Mouse (Mus musculus): Measurements from ENCODE around the gene Daam2. TPM values are rescaled to one million over a fixed set of nuclear protein-coding genes. Genes with fewer than 3 reads are reported as not detected.

Gene Daam2
- polyA plus RNA-seq, 1 experiment from 2014 or later: 6.1 TPM

- DNase-seq (ENCODE audit: low spot score) (no peak), ATAC-seq (replicated peaks; ENCODE audit: low FRiP score, low TSS enrichment, low read depth) (no peak)
- H3K9me3 ChIP-seq (ENCODE audit: control insufficient read depth, low read length): no peaks in the 10 kb centered on the region
- H3K27me3 ChIP-seq (replicated peaks; ENCODE audit: control insufficient read depth, insufficient read depth, low read length): no peaks in the 10 kb centered on the region
- no peak overlapping the region for H3K9ac ChIP-seq (ENCODE audit: low read length)
- H3K4me2 ChIP-seq (ENCODE audit: low read length): no peak overlapping the region
- WGBS: 72% methylated on average over 2 of the region's 2 CpGs
- no peaks in the 10 kb centered on the region for H3K36me3 ChIP-seq (ENCODE audit: control insufficient read depth, insufficient read depth, low read length)
- no peak overlapping the region for H3K4me3 ChIP-seq (ENCODE audit: low read depth, low read length)
- no peak overlapping the region for H3K27ac ChIP-seq (ENCODE audit: low read depth)
- no peaks in the 10 kb centered on the region for H3K4me1 ChIP-seq (replicated peaks; ENCODE audit: control insufficient read depth, insufficient read depth, low read length)
Observed at GRCm38 (mm10) chr17:49423067-49423325, 141.1 kb downstream of the Daam2 start.

- Histone ChIP-seq H3K27me3 (replicated peaks; ENCODE audit: control insufficient read depth, insufficient read depth, low read length) (no peaks in the 10 kb centered on the region), H3K27ac (ENCODE audit: low read depth) (no peak overlapping the region), H3K36me3 (ENCODE audit: control insufficient read depth, insufficient read depth, low read length) (no peaks in the 10 kb centered on the region), H3K9me3 (ENCODE audit: control insufficient read depth, low read length) (no peaks in the 10 kb centered on the region), H3K4me2 (ENCODE audit: low read length) (no peak overlapping the region), H3K9ac (ENCODE audit: low read length) (no peak overlapping the region), H3K4me1 (replicated peaks; ENCODE audit: control insufficient read depth, insufficient read depth, low read length) (no peaks in the 10 kb centered on the region), H3K4me3 (ENCODE audit: low read depth, low read length) (no peak overlapping the region)
- no peak for ATAC-seq (replicated peaks; ENCODE audit: low FRiP score, low TSS enrichment, low read depth)
- WGBS: 64% methylated on average over 3 of the region's 3 CpGs
- no peak for DNase-seq (ENCODE audit: low spot score)
Observed at GRCm38 (mm10) chr17:49422286-49423066, 141.7 kb downstream of the Daam2 start.

- H3K4me1 ChIP-seq (replicated peaks; ENCODE audit: control insufficient read depth, insufficient read depth, low read length): no peaks in the 10 kb centered on the region
Observed at GRCm38 (mm10) chr17:49419813-49420212, 144.3 kb downstream of the Daam2 start.

GRCm38 (mm10) chr17:49416228-49416627 lies 147.9 kb downstream of the Daam2 start:
- ATAC-seq (replicated peaks; ENCODE audit: low FRiP score, low TSS enrichment, low read depth): no peak
- no peaks in the 10 kb centered on the region for H3K27me3 ChIP-seq (replicated peaks; ENCODE audit: control insufficient read depth, insufficient read depth, low read length)
- 81% methylated on average over 3 of the region's 3 CpGs for WGBS

More at GRCm38 (mm10) chr17:49419813-49420212, 144.3 kb downstream of the Daam2 start:
- 58% methylated on average over 6 of the region's 6 CpGs for WGBS
- Histone ChIP-seq H3K27ac (ENCODE audit: low read depth) (no peak overlapping the region), H3K4me3 (ENCODE audit: low read depth, low read length) (no peak overlapping the region), H3K9me3 (ENCODE audit: control insufficient read depth, low read length) (no peaks in the 10 kb centered on the region), H3K36me3 (ENCODE audit: control insufficient read depth, insufficient read depth, low read length) (no peaks in the 10 kb centered on the region), H3K27me3 (replicated peaks; ENCODE audit: control insufficient read depth, insufficient read depth, low read length) (no peaks in the 10 kb centered on the region), H3K9ac (ENCODE audit: low read length) (no peak overlapping the region), H3K4me2 (ENCODE audit: low read length) (no peak overlapping the region)
- no peak for DNase-seq (ENCODE audit: low spot score)
- no peak for ATAC-seq (replicated peaks; ENCODE audit: low FRiP score, low TSS enrichment, low read depth)

GRCm38 (mm10) chr17:49413554-49413953 lies 150.6 kb downstream of the Daam2 start:
- H3K9ac ChIP-seq (ENCODE audit: low read length): no peak overlapping the region
- 68% methylated on average over 3 of the region's 3 CpGs for WGBS
- DNase-seq (ENCODE audit: low spot score): no peak

More at GRCm38 (mm10) chr17:49416228-49416627, 147.9 kb downstream of the Daam2 start:
- H3K9me3 ChIP-seq (ENCODE audit: control insufficient read depth, low read length): no peaks in the 10 kb centered on the region
- no peak overlapping the region for H3K9ac ChIP-seq (ENCODE audit: low read length)
- H3K4me1 ChIP-seq (replicated peaks; ENCODE audit: control insufficient read depth, insufficient read depth, low read length): no peaks in the 10 kb centered on the region
- no peak overlapping the region for H3K4me2 ChIP-seq (ENCODE audit: low read length)
- DNase-seq (ENCODE audit: low spot score): no peak
- no peak overlapping the region for H3K4me3 ChIP-seq (ENCODE audit: low read depth, low read length)
- no peak overlapping the region for H3K27ac ChIP-seq (ENCODE audit: low read depth)
- no peaks in the 10 kb centered on the region for H3K36me3 ChIP-seq (ENCODE audit: control insufficient read depth, insufficient read depth, low read length)

DNA sequence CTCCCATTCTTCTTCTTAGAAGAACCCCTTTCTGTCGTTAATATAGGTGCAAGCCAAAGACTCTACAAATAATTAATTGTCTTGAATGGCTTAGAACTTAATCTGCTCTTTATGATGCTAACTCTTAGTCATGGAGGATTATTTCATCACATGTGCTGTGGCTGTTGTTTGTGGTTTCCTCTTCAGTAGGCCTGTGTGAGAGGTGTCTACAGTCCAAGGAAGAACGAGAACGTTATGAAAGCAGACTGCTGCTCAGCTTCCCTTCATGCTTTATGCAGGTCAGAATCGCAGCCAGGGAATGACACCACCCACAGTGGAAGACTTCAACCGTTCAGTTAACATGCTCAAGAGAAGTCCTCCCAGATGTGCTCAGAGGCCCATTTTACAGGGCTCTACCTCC lies 151.2 kb downstream of the Daam2 start:
- 91% methylated on average over 5 of the region's 5 CpGs for WGBS
- Histone ChIP-seq H3K27ac (ENCODE audit: low read depth) (no peak overlapping the region), H3K9me3 (ENCODE audit: control insufficient read depth, low read length) (no peaks in the 10 kb centered on the region), H3K36me3 (ENCODE audit: control insufficient read depth, insufficient read depth, low read length) (no peaks in the 10 kb centered on the region), H3K4me2 (ENCODE audit: low read length) (no peak overlapping the region), H3K4me1 (replicated peaks; ENCODE audit: control insufficient read depth, insufficient read depth, low read length) (no peaks in the 10 kb centered on the region), H3K27me3 (replicated peaks; ENCODE audit: control insufficient read depth, insufficient read depth, low read length) (no peaks in the 10 kb centered on the region), H3K4me3 (ENCODE audit: low read depth, low read length) (no peak overlapping the region), H3K9ac (ENCODE audit: low read length) (no peak overlapping the region)
- no peak for DNase-seq (ENCODE audit: low spot score)
- ATAC-seq (replicated peaks; ENCODE audit: low FRiP score, low TSS enrichment, low read depth): no peak

More at GRCm38 (mm10) chr17:49413554-49413953, 150.6 kb downstream of the Daam2 start:
- H3K4me2 ChIP-seq (ENCODE audit: low read length): no peak overlapping the region
- H3K27me3 ChIP-seq (replicated peaks; ENCODE audit: control insufficient read depth, insufficient read depth, low read length): no peaks in the 10 kb centered on the region
- H3K36me3 ChIP-seq (ENCODE audit: control insufficient read depth, insufficient read depth, low read length): no peaks in the 10 kb centered on the region
- ATAC-seq (replicated peaks; ENCODE audit: low FRiP score, low TSS enrichment, low read depth): no peak
- H3K27ac ChIP-seq (ENCODE audit: low read depth): no peak overlapping the region
- no peaks in the 10 kb centered on the region for H3K9me3 ChIP-seq (ENCODE audit: control insufficient read depth, low read length)
- no peaks in the 10 kb centered on the region for H3K4me1 ChIP-seq (replicated peaks; ENCODE audit: control insufficient read depth, insufficient read depth, low read length)
- no peak overlapping the region for H3K4me3 ChIP-seq (ENCODE audit: low read depth, low read length)

Other genes starting within 250 kb of the Daam2 start
- gene Mocs1, start 136.0 kb downstream of the Daam2 start, polyA plus RNA-seq (2014; fragmentation: Nextera tagmentation; extraction: Ambion mirVana): 7.8 and 8.7 TPM in 2 replicates
- 1.7 and 3.0 TPM in 2 replicates for gene Kif6, start 50.8 kb upstream of the Daam2 start, polyA plus RNA-seq (2014; fragmentation: Nextera tagmentation; extraction: Ambion mirVana)

All from intestine, embryonic 14.5 days (tissue).